Mouse (Mus musculus) brain, embryonic 18.5 days (tissue): Measurements from ENCODE around the gene H2-T22.

ENCODE experiments used
- DNase-seq: peaks from one replicate; pipeline ENCODE4 v3.0.0-alpha.2; 2012; ENCODE audit warnings: low read depth, low spot score

H2-T22 gene

DNA sequence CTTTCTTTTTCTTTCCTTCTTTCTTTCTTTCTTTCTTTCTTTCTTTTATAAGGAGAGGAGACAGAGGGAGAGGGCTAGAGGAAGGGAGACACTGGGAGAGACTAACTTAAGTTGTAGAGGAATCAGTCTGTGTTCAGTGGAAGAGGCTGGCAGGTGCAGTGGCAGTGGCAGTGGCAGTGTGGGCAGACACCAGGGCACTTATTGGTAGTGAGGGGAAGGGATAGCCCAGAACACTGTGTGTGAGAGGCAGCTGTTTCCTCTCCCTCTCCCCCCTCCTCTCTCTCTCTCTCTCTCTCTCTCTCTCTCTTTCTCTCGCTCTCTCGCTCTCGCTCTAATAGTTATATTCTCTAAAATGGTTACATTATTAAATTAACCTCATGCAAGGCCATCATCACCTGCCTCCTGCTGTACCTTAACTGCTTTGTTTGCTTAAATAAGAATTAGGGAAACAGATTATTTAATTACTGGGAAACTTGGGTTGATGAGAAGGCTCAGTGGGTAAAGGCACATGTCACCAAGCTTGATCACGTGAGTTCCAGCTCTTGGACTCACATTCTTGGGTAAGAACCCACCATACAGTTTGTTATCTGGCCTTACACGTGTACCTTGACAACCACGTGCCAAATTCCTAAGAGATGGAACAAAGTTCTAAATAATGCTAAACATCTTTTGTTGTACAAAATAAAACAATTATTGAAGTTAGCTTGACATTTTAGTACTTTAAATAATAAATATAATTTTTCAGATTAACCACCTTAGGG lies 43.8 kb downstream of the H2-T22 start:
- DNase-seq = no peak

DNA sequence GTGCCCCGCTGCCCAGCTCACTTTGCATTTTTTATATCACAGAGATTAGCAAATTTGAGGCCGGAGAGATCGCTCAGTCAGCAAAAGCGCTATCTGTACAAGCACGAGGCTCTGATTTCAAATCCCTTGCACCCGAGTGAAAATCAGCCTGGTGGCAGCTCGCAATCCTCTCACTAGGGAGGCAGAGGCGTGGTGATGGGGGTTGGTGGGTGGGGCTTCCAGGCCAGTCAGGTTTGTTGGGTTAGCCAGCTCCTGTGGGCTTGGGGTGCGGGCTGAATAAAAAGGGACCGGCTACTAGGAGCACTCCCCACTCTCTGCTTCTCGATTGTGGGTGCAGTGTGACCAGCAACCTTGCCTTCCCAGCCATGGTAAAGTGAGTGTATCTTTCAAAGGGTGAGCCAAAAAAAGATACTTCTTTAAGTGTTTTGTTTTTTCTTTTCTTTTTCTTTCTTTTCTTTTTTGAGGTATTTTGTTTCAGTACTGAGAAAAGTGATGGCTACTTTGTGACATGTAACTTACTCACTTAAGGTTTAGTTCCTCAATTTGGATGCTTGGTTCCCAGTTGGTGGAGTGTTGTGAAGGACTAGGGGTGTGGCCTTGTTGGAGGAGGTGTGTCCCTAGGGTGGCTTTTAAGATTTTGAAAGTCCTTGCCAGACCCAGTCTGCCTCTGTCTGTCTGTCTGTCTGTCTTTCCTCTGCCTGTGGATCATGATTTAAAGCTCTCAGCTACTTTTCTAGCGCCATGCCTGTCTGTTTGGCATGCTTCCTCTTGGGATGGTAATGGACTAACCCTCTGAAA lies 44.6 kb downstream of the H2-T22 start:
- no peak for DNase-seq

DNA sequence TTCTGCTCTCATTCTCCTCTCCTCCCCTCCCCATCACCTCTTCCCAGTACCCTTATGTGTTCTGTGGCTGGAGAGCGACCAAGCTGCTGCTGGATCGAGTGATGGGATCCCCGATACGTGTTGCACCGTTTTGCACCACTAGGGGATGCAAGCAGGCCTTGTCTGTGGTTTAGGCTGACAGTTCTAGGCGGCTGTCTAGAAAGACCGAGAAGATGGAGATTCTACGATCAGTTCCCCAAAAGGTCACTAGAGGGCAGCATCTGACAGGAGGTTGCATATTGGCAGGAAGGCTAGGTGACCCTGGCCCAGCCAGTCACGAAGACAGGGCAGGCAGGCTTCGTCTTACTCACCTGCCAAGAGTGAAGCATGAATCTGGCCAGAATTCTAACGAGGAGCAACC lies 45.6 kb downstream of the H2-T22 start:
- peak; percentile 78 for DNase-seq

DNA sequence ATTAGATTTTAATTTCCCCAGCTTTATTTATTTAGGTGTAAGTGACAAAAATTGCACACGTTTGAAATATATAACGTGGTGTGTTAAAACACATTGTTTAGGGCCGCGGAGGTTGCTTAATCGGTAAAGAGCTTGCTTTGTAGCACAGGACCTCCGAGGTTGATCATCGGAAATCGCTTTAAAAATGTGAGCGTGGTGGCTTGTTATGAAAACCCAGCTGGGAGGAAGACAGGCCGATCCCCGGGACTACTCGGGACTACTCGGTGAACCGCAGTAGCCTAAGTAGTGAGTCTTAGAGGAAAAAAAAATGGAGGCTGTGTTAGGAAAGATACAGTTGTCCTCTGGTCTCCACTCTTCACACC lies 47.7 kb downstream of the H2-T22 start:
- no peak for DNase-seq

DNA sequence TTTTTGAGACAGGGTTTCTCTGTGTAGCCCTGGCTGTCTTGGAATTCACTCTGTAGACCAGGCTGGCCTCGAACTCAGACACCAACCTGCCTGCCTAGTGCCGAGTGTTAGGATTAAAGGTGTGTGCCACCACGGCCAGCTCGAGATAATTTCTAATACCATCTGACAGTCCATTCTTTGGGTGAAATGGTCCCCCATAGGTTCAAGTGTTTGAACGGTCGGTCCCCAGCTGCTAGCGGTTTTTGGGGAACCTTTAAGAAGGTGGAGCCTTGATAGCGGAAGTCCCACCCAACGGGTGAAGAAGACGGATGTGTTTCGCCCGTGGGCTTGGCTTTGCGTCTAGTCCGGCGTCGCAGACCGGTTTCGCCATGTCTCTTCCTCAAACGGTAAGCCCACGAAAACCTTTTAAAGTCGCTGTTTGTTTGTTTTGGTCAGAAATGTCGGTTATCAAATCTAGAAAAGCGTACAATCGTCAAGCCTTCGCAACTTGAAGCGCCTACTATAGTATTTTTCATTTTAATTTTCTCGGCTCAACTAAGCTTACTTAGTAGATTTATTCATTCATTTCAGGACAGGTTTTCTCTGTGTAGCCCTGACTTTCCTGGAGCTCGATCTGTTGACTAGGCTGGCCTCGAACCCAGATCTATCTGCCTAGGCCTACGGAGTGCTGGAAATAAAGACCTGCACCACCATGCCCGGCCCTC lies 48.2 kb downstream of the H2-T22 start:
- peak; percentile 78 for DNase-seq

DNA sequence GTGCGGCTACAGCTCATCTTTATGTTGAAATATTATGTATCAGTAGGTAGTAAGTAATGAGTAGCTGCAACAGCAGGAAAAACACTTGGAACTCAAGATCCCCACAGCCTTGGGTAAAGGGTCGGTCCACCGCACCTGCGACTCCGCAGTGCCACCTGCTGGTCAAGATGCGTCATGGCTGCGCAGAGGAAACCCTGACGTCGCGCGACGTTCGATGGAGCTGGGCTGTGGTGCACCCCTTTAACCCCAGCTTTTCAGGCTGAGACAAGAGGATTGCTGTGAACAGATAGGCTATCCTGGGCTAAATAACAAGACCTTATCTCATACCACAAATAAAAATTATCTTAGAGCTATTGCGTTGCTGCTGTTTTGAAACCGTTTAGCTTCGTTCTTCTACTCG lies 48.9 kb downstream of the H2-T22 start:
- peak; percentile 55 for DNase-seq

DNA sequence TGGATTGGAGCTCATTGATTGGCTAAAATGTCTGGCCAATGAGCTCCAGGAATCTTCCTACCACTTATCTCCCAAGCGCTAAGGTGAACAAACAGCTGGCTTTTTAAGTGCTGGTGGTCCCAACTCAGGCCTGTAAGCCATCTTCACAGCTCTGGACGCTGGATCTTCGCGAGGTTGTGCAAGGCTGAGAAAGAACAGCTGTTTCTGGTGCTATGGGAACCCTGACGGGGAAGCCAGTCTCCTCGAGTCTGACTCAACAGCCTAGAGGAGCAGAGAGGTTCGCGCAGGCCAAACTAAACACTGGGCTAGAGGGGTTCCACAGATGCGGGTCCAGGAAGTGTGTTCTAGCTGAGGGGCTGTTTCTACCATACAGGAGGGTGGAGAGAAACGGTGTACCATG lies 50.8 kb downstream of the H2-T22 start:
- no peak for DNase-seq
